Mouse (Mus musculus) gastrocnemius, adult 18-20 months (tissue): ENCODE results near the gene Smg6. TPM values are rescaled to one million over a fixed set of nuclear protein-coding genes. Genes with fewer than 3 reads are reported as not detected.
A peak's percentile ranks its signal among the peaks of the same experiment; 100 is the strongest.

ENCODE experiments used
- DNase-seq: peaks from one replicate; pipeline ENCODE4 v3.0.0; 2021; ENCODE audit warnings: low spot score
- microRNA-seq: library from miRNA; unstranded; fragments of <30 nt; microRNA quantifications from one replicate; pipeline ENCODE4 v1.2.0, GENCODE M21; 2021
- total RNA-seq, 2 experiments: library from RNA; stranded (reverse); gene quantifications; 2 replicates each; pipeline ENCODE4 v1.2.3; 2021

Gene Smg6
- total RNA-seq, 2 experiments from 2014 or later, result 11.8 to 12.3 TPM

DNA sequence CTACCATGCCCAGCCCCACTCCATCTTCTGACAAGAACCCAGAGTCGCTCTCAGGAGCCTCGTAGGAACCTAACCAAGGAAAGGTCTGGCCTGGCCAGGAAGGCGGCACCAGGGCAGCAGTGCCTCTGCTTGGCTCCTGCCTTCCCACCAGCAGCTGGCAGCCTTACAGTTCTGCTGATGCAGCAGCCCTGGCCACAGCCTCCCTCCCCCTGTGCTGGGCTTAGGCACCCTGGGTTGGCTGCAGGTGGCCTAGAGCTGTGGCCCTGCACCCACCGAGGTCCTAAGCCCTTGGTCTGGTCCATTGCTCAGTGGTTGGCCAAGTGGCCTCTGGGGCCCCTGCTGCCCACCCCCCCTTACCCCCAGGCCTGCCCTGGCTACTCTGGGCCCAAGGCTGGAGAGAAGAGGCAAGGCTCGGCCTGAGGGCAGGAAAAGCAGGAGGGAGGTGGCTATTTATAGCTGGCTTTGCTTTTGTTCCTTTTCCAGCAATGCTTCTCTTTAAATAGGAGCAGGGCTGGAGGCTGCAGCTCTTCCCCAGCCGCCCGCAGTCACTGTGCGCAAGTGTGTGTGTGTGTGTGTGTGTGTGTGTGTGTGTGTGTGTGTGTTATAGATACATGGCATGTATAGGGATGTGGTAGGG, 286.5 kb downstream of the Smg6 start:
- peak; percentile 49 for DNase-seq

DNA sequence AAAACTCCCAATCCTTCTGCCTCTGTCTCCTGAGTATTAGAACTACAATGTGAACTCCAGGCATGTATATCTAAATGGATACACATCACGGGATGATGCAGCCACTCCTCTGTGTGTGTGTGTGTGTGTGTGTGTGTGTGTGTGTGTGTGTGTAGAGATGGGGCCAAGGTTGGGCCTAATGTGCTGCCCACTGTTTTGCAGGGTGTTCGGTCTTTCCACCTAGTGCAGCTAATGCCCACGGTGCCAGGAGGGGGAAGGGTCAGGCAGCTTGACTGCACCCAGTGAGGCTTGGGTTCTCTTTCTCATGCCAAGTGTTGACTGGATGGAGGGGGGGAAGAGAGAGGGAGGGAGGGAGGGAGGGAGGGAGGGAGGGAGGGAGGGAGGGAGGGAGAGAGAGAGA, 287.3 kb downstream of the Smg6 start:
- DNase-seq, result no peak

DNA sequence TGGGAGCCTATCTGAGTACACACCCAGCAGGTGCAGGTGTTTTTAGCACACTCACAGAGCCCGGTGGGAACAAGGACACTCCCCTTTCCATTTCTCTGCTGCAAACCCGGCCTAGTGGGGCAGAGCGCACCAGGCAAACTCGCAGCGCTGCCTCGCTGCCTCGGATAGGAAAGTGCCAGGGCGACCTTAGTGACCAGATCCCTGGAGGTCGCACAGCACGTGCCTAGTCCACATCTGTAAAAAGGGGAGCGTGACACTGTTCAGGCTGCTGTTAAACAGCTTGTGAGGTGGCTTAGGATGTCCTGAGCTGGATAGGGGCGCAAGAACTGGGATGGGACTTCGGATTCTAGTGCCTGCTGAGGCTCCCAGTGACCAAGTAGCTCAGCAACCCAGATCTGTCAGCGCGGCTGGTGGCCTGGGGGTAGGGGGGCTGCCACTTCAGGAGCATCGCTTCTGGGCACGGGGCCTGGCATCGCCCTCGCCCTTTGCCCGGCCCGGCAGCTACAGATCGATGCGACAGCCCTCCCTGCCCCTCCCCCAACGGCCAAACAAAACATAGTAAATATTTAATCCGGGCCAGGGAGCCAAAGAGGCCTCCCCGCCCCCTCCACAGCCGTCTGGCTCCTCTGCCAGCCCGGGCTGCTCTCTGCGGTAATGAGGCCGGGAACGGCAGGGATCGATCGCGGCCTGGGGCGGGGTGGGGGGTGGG, 287.9 kb downstream of the Smg6 start:
- no peak for DNase-seq

Small RNA genes within 50 kb of the gene (microRNA-seq; reads per million reads assigned to microRNA genes)
- gene Mir132 (209 reads per million, percentile 67 among the genes with 10 or more reads in this experiment), gene Mir212 (7.5 reads per million, percentile 19 among the genes with 10 or more reads in this experiment)

Other genes starting within 250 kb of the Smg6 start
- gene Pafah1b1, start 201.2 kb upstream of the Smg6 start, total RNA-seq, result 100 to 1,000 TPM; 107 to 138 TPM
- gene Mettl16, start 155.0 kb upstream of the Smg6 start, total RNA-seq, result 10 to 100 TPM; 11.1 to 14.2 TPM
- 1 to 10 TPM; 4.8 to 7.0 TPM for gene Mnt, start 94.9 kb upstream of the Smg6 start, total RNA-seq
- gene Sgsm2, start 28.8 kb upstream of the Smg6 start, total RNA-seq, result 1 to 10 TPM; 1.6 to 2.4 TPM
- gene Tsr1, start 27.8 kb upstream of the Smg6 start, total RNA-seq, result 10 to 100 TPM; 22.8 to 26.7 TPM
- 10 to 100 TPM; 15.6 to 22.8 TPM for gene Srr, start 125 bp downstream of the Smg6 start, total RNA-seq
- gene Hic1, start 243.7 kb downstream of the Smg6 start, total RNA-seq, result 1 to 10 TPM; 1.8 to 6.6 TPM